Mouse (Mus musculus): ENCODE results near the gene Baiap2.

The Baiap2 gene

DNA sequence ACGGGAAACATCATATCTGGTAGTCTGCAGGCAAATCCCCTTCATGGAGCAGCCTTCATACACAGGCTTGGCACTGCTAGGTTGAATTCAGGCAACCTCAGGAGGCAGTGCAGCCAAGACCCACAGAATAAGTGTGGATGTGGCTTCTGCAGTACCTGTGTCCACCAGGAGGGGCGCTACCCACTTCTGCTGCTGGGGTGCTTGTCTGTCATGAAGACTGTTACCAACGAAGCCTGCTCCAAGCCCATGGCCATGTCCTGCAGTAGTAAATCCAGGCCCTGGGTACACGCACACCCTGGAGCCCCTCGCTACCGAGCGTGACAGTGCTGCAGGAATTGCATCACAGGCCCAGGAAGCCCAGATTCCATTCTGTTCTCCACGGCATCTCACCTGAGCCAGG, 22.7 kb upstream of the Baiap2 start:
- DNase-seq (ENCODE audit: low spot score in 2 of 2): peak in 1 of 2 experiments; percentile 66

DNA sequence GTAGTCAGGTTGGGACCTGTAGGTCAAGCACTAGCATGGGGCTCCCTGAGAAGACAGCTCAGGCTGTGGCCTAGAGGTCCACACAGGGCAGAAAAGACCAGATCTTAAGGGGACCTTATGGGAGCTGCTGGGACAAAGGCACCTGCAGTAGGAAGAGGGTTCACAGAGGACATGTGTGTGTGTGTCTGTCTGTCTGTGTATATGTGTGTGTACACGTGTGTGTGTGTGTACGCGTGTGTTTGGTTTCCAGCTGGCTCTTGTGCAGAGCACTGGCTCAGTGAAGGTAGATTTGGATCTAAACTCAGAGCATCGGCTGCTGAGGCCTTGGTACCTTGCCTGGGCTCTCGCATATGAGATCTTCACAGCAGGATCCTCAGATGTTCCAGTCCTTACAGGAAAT, 21.9 kb upstream of the Baiap2 start:
- no peak for DNase-seq (ENCODE audit: low spot score in 2 of 2)

DNA sequence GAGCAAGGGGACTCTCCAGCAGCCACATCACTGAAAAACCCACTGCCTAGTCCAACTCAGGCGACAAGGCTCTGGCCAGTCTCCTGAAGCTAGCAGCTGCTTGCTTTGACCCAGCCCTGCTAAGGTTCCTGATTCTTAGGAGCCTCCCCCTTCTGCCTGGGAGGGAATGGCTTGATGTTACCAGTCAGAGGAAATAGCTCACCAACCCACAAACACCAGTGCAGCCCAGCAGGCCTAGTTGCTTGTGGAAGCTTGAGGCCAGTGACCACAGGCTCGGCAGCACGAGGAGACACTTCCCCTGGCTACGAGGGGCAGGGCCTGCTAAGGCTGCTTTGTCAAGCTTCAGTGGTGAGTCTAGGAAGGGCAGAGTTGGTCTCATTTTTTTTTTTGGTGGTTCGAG, 17.4 kb upstream of the Baiap2 start:
- DNase-seq (ENCODE audit: low spot score in 2 of 2): no peak

DNA sequence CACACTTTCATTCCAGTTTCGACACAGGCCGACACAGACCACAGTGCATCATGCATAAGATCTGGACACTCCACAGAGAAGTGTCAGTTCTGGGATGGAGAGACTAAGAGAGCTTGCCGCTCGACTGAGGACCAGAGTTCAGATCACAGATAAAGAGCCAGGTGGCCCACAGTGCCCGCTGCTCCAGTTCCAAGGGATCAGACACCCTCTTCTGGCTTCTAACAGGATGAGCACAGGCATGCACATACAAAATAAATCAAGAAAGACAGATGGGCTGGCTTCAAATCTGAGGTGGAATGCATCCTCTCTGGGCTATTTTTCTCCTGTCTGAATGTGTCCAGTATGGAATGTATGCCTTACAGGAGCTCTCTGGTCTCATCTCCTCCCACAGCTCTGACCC, 15.8 kb upstream of the Baiap2 start:
- no peak for DNase-seq (ENCODE audit: low spot score in 2 of 2)

DNA sequence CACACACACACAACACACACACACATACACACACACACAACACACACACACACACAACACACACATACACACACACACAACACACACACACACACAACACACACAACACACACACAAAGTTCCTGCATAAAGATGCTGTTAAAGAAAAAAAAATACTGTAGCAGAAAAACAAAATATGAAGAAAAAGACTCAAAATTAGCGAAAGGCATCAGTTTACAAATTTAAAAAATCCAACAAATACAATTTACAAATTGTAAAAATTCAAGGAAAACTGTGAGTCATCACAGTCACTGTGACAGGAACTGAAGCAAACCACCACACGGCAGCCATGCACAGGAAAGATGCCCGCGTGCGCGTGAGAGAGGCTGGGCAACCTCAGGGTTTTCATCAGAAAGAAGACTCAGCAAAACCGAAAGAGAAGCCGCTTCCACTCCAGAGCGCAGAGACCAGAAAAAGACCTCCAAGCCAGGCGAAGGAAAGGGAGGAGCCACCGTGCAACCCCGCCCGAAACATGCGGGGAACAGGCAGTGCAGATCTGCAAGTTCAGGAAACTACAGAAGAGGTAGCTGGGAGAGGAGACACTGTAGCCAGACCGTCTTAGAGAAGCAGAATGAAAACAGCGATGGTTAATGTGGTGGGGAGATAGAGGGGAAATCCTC, 14.4 kb upstream of the Baiap2 start:
- peak in 1 of 2 experiments; percentile 61 for DNase-seq (ENCODE audit: low spot score in 2 of 2)

DNA sequence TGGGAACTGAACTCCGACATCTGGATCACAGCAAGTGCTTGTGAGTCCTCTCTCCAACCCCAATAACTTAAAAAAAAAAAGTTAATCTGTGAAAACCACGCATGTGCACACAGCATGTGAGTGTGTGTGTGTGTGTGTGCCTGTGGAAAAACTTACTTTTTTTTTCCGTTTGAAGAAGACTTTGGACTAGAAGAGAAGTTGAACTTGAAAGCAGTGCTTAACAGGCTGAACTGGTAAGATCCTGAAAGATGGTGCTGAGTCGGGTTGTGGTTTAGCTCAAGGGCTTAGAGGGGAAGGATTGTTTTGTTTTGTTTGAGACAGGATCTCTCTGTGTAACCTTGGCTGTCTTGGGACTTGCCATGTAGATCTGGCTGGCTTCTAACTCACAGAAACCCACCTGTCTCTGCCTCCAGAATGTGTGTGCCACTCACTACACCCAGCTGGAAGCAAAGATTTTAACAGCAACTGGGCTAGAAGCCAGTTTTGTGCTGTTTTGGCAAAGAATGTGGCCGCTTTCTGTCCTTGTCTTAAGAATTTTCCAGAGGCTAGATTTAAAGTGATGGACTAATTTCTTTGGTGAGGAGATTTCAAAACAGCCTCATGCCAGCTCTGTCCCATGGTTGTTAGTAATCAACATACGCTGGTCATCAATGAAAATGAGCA, 12.8 kb upstream of the Baiap2 start:
- no peak for DNase-seq (ENCODE audit: low spot score in 2 of 2)

DNA sequence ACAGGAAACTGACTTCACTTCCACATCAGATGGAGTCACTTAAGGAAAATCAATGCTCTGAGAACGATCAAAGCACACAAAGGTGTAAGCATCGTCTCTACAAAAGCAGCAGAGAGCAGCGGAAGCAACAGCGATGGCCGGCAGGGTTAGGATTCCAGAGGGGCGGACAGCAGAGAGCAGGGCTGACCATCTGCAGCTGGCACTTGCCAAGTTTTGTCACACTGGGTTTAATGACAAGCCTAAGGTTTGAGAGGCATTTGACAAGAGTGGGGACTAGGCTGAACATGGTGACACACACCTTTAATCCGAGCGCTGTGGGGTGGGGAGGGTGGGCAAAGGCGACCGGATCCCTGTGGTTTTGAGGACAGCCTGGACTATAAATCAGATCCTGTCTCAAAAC, 10.8 kb upstream of the Baiap2 start:
- no peak for DNase-seq (ENCODE audit: low spot score in 2 of 2)

DNA sequence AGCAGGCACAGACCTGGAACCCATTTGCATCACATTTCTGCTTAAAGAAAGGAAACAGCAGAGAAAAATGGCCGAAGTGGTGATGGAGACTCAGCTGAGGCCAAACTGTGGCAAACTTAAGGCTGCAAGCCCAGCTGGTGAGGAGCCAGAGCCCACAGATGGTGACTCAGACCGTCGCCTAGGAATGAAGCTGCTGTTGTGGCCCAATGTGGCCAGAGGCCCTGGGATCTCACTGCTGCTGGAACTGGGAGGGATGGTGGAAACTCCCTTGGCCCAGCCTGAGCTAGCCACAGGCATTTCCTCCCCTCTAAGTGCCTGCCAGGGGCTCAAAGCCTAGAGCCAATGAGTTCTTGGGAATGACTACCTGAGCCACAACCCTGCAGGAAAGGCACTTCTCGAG, 9.4 kb upstream of the Baiap2 start:
- no peak for DNase-seq (ENCODE audit: low spot score in 2 of 2)

DNA sequence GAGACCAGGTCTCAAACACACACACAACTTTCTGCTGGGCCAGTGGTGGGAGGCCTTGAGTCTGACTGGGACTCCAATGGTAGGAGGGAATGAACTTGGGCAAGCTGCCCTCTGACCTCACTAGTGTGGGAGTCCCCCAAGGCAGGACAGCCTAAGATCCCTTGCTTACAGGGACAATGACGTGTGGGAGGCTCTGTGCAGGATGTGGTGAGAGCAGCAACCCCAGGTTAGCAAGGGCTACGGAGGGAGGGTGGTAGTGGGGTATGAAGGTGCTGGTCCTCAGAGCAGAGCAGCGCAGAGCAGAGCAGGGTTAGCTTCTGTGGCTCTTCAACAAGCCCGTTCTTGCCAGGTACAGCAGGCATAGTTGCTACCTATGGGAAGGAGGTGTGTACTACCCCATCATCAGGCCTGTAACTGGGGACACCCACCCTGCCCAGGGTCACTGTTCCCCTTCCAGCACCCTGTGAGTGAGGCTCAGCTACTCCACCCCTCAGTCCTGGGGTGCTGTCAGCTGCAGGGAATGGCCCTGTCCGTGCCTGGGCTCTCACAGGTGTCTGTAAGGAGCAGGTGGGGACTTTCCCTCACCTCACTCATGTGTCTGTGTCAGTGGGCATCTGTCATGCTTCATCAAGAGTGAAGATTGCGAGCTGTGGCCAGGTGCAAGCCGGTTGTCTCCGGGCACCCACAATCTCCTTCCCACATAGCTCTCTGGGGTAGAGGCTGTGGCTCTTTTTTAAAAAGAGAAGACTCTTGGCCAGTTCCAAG, 8.6 kb upstream of the Baiap2 start:
- no peak for DNase-seq (ENCODE audit: low spot score in 2 of 2)

DNA sequence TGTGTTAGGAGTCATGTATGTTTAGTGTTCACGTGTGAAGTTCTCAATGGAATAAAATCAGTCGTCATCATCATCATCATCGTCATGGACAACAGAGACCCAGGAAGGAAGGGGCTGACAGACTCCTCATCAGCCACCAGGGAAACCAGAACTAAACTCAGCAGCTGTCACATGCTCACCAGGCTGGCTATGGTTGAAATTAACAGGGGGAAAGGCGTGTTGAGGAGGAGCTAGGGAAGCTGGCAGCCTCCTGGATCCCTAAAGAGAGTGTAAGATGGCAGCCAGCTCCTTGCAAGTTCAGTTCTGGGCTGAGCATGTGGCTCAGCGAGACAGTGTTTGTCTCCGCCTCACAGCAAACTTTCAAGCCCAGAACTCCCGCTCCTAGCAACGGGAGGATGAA, 7.8 kb upstream of the Baiap2 start:
- no peak for DNase-seq (ENCODE audit: low spot score in 2 of 2)

DNA sequence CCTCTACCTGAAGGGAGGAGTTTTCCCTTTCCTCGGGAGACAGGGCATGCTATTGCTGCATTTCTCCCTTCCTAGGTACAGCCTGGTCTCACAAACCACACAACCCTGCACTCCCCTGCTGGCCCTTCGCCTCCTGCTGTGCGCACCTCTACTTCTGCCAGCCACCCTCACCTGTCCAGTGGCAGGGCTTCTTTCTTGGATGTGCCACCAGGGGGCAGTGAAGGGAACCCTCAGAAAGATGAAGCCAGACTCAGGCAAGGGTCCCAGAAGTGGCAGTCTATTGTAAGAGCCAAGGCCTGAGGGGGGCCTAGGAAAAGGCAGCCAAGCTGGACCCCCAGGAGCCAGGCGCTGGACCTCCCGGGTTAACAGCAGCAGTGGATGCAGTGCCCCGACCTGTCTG, 7.1 kb upstream of the Baiap2 start:
- DNase-seq (ENCODE audit: low spot score in 2 of 2): peak; percentile 64 to 70

DNA sequence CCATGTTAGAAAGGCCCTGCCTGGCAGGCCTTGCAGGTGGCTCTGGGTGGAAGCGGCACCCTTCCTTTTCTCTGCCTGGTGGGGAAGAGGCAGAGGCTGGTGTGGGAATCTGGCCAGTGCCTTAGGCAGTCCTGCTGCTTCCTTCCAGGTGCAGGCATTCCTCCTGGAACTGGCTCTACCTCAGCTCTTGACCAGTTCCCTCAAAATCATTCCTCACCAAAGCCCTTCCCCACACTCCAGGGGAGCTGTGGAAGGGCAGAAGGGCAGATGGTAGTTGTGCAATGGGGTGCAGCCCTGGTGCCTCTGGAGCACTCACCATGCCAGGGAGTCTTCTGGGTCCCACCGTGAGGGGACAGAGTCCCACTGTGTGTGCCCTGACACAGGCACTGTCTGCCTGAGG, 6.1 kb upstream of the Baiap2 start:
- DNase-seq (ENCODE audit: low spot score in 2 of 2): no peak

DNA sequence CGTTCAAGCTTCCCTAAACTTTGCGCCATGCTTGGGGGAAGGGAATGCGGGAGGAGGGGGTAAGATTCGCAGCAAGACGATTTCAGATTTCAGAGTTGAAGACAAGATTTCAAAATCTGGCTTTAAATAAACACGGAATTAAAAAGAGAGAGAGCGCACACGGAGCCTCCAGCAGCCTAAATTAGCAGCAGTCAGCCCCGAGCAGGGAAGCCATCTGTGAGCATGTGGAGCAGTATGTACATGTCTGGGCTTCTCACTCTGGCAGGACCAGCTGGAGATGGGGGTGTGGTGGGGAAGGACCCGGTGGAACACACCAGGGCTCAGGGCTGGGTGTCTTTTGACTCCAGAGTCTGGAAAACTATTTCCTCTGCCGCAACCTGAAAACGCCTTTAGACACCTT, 5.3 kb upstream of the Baiap2 start:
- DNase-seq (ENCODE audit: low spot score in 2 of 2): peak in 1 of 2 experiments; percentile 42

DNA sequence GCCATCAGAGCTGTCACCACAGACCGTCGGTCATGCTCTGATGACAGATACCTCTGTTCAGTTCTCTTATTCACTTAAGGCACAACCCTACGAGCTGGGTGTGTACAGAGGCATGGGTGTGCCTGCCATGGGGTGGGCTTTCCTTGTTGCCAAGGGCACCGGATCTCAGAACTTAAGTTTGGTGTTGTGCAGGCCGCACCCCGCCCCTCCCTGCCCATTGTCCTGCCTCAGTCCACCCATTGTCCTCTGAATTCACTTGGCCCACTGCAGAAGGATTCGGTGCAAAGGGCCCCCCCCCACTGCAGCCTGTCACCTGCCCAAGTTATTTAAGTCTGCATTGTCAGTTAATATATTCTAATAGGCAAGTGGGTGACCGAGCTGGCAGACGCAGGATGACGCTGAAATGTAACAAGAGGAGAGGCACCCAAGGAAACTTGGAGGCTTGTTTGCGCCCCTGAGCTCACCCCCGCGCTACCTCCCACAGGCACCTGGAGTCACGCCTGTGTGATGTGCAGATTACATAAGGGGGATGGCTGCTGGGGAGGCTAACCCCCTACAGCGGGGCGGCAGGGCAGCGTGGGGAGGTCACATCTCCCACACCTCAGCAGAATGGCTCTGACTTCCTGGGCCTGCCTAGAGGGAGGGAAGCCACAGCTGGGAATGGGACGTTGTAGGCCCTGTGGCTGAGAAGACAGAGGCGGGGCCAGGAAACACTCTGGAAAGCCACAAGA, 4.6 kb upstream of the Baiap2 start:
- no peak for DNase-seq (ENCODE audit: low spot score in 2 of 2)

DNA sequence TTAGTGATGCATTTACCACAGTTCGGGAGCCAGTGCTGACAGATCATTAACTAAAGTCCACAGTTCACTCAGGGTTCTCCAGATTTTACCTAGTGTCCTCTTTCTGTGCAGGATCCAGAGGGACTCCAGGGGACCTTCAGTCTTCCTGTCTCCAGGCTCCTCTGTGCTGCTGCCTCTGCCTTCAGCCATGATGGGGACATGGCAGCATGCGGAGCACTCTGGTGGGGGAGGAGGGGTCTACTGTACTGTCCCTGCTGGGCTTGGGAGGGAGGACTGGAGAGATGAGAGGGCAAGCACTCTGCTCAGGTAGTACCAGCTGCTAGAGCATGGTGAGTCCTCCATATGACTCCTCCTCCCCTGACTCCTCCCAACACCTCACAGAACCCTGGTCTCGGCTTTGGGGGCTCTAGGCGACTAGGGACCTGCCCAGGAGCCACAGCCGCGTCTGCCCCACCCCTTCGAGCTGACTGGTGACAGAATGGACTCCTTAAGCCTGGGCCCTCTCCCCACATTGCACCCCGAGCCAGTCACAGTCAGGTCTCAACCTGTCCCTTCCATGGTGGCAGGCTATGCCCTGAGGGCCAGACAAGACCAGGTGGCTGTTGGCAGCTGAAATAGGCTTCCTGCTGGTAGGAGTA, 3.4 kb upstream of the Baiap2 start:
- DNase-seq (ENCODE audit: low spot score in 2 of 2): no peak

DNA sequence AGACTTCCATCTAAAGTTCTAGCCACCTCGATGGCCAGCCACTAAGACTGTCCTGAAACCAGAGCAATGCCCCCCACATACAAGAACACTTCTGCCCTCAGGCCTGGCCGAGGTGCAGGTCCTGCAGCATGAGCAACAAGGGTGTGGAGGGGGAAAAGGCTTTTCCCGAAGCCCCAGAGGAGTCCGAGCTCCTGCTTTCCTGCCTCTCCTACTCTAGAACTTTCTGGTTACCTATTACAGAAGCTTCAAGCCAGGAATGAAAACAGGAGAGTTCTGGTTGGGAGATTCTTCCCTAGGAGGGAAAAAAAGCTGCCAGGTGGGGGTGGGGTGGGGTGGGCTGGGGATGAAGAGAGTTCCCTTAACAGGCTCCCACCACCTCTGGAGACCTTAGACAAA, 2.9 kb upstream of the Baiap2 start:
- no peak for DNase-seq (ENCODE audit: low spot score in 2 of 2)

DNA sequence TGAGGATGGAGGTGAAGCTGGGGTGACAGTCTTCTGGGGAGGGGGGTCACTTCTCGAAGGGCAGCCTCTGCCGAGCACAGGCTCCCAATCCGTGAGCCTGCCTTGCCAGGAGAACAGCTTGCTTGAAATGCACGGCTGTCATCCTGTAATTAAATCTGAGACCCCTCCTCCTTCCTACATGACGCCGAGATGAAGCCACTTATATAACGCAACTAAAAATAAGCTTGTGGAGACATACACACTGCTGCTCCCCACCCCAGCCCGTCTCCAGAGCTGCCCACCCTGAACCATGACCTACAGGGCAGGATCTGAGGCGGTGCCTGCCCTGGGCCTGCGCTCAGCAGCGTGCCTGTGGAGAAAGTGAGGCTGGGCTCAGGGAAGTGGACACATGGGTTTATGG, 2.4 kb upstream of the Baiap2 start:
- no peak for DNase-seq (ENCODE audit: low spot score in 2 of 2)

DNA sequence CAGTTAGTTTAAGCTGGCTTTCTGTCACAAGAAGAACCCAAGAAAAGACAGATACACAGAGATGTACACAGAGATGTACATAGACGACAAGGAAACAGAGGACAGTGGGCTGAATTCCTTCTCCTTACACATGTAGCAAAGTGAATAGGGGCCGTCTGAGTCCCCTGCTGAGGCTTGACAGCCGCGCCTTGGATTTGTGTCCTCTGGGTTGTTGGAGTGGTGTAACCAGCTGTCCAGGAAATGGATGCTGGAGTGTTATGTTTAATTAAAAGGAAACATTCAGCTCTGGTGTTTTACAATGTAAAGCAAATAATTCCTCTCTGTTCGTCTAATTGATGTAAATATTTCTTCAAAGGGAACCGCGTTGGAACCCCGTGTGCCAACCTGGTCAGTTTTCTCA, 769 bp upstream of the Baiap2 start:
- no peak for DNase-seq (ENCODE audit: low spot score in 2 of 2)

DNA sequence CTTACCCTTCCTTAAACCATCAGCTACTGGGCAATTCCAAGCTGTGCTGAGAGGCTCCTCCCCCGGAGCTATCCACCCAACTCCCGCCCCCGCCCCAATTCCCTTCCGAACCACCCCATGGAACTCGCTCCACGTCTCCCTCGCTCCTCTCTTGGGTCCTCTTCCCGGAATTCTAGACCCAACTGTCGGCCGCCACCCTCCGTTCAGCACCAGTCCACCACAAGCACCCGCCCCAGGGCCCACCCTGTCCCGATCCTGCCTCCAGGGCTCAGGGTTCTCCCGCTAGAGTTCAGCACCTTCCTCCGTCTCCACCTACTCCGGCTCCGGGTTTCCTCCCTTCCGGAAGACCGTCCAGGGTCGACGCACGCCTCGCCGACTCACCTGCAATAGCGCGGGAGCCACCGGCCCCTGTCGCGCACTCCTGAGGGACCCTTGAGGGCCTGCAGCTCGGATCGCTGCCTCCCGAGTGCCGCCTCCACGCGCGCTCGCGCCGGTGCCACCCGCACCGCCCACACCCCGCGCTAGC, 299 bp upstream of the Baiap2 start:
- peak in 1 of 2 experiments; percentile 30 for DNase-seq (ENCODE audit: low spot score in 2 of 2)

DNA sequence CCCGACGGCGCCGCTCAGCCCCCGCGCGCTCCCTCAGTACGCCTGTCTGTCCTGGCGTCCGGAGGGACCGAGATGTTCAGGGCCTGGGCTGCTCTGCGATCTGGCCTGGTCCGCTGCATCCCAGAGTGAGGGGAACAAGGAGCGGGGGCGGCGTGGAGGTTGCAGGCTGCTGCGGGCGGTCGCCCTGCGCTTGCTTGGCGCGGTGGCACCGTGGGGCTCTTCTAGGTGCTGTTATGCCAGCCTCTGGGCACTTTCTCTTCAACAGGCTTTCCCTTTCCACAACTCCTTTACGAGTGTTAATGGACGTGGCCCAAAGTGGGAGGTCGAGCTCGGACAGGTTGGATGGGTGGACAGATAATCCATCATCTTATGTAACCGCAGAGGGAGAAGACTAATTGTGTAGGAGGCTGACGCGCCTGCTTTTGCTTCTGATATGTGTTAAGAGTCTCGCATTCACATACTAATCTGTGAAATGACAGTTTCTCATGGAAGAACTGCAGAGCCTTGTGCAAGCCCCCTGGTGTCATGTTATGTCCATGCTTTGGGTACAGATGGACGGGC, 945 bp downstream of the Baiap2 start:
- DNase-seq (ENCODE audit: low spot score in 2 of 2): peak in 1 of 2 experiments; percentile 38

DNA sequence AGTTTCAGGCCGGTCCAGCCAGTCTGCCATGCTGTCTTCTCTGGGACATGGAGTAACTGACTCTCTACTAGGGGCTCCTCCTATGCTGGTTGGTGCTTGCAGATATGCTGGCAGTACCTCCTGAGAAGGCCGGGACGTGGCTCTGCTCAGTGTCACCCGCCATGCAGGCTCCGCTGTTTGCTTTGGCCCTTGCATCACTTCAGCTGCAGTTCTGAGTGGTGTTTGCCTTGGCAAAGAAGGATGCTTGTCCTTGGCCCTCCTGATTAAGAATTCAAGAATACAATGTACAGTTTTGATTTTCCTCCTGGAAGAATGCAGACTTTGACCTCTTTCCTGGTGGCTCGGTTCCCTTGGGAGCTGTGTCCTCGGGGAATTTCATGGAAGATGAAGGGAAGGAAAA, 2.8 kb downstream of the Baiap2 start:
- peak in 1 of 2 experiments; percentile 45 for DNase-seq (ENCODE audit: low spot score in 2 of 2)
